Mouse (Mus musculus) erythroid progenitor cell, adult 5-6 weeks (primary cell): ENCODE data around the gene Mecom. TPM values are rescaled to one million over a fixed set of nuclear protein-coding genes. Genes with fewer than 3 reads are reported as not detected.

Experiments used
- ATAC-seq: replicated peaks from 2 replicates; pipeline ENCODE4 v1.8.0; 2016; ENCODE audit warnings: moderate number of reproducible peaks, mild to moderate bottlenecking, moderate TSS enrichment, inconsistent platforms; ENCODE audit not compliant: poor library complexity, low FRiP score, severe bottlenecking
- total RNA-seq, 2 experiments: library from RNA; stranded (forward) in 1 of 2; stranded (reverse) in 1 of 2; fragments of 150-400 nt in 1 of 2; fragments of 186-747, 209-891 nt in 1 of 2; gene quantifications; 2 replicates each; pipeline versions ENCODE4 v1.2.3 to v1.2.4; 2015 to 2017; ENCODE audit warnings: low replicate concordance in 2 of 2

The Mecom gene
- total RNA-seq, 2 experiments from 2014 or later, result 0.68 TPM; not detected in 1

DNA sequence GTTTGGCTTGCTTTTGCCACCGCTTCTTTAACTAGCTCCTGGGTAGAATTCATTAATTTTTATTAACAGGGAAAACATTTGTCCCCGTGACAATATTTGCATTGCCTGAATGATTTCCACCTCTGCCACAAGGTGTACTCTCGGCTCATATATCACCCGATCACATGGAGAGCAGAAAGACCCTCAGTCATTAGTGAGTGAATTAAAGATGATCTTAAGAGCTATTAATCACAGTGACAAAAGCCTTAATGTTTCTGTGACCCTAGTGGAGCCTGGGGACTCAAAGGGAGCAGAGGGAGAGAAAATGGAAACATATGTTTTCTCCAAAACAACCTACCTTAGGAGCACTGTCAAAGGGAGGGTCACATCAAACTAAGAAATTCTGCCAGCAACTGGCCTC is 261.3 kb downstream of the Mecom start:
- no peak for ATAC-seq

GRCm38 (mm10) chr3:30284094-30284493 is 263.7 kb downstream of the Mecom start:
- no peak for ATAC-seq

DNA sequence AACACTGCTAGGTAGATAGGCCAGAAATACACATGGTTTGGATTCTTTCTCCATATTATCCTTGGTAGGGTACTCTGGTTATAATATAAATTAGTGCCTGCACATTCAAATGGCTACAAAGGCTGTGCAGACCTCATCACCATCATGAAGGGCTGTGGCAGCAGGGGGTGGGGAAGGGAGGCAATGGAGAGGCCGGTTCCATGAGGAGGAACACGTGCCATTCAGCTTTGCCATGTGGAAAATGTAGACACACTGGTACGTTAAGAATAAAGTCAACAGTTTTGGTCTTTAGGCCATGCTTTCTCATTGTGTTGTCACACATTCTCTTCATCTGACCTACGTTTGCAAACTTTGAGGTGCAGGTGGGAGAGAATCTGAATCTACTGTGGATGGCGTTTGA is 264.2 kb downstream of the Mecom start:
- no peak for ATAC-seq

DNA sequence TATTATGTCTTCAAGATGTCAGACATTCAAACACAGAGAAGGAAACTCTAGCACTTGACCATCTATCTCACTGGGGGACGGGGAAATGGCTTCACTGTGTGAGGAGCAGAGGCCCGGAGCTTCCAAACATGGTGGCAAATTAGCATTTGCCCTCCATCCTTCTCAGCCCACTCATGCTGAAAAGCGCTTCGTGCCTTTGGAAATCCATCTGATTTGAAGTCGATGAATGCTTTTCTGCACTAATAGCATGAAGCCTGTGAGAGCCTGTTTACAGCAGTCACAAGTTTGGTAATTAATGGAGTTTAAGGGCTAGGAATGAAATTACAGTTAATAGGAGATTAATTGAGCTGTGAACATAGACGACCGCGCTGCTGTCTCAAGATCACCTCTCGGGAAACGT is 270.2 kb downstream of the Mecom start:
- no peak for ATAC-seq

- ATAC-seq, result no peak
Observed at GRCm38 (mm10) chr3:30276099-30276498, 271.7 kb downstream of the Mecom start.

DNA sequence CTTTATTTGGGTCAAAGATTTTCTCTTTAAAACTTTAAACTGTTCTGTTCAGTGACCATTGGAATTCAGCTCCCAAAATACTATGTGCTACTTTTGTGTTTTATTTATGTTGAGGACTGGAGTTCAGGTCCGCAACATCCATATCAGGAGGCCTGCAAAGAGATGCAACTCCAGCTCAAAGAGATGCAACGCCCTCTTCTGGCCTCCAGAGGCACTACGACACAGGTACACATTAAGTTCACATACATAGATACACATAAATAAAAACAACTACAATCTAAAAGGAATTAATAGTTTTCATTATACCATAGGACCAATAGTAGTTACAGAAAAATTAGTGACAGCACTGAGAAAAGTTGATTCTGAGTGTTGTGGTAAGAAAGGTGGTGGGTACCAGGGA is 278.6 kb downstream of the Mecom start:
- no peak for ATAC-seq

GRCm38 (mm10) chr3:30260945-30261344 is 286.9 kb downstream of the Mecom start:
- no peak for ATAC-seq

DNA sequence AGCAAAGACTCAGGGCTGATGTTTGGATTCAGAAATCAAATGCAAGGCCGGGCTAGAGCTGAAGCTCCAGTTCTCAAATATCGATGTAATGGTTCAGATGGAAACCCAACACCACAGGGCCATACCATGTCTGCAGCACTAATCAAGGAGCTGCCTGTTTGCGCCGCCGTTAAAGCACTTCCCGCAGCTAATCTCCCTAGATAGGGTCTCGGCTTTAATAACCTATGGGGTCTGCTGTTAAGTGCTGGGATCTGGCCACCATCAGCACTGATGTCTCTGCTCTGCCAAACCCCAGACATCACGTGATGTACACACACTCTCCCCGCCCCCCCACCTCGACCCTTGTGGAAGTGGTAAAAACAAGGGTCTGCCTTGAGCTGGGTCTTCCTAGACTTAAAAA is 289.4 kb downstream of the Mecom start:
- no peak for ATAC-seq

- no peak for ATAC-seq
Observed at GRCm38 (mm10) chr3:30257776-30258175, 290.0 kb downstream of the Mecom start.

- no peak for ATAC-seq
Observed at GRCm38 (mm10) chr3:30256896-30257295, 290.9 kb downstream of the Mecom start.

DNA sequence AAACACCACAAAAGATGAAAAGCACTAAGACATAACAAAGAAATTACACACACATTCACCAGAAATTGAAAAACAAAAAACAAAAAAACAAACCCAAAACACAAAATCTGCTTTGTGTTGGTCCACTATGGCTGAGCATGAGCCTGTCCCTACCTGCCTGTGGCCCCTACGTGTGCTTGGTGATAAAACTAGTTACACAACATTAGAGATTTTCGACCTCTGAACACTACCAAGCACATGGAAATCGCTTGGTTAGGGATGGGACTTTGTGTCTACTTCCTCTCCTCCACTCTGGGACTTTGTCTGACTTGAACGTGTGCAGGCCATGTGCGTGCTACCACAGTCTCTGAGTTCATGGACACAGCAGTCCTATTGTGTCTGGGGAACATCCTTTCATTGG is 292.0 kb downstream of the Mecom start:
- ATAC-seq, result no peak

DNA sequence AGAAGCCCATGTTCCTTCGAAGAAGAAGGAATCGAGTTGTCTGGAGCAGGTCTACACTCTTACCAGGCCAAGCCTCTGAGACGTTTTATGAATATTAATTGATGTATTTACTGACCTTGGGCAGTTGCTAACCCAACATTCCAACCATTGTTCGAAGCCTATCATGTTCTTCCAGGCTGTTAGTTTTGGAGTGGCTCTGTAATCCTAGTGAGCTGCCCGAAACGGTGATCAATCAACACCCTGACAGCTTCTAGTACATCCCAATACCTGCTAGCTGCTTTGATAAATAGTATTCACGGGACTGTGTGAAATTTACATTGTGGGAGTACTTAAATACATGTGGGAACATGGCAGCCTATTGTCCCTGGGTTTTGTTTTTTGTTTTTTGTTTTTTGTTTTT is 293.4 kb downstream of the Mecom start:
- no peak for ATAC-seq

- no peak for ATAC-seq
Observed at GRCm38 (mm10) chr3:30253714-30254113, 294.1 kb downstream of the Mecom start.

DNA sequence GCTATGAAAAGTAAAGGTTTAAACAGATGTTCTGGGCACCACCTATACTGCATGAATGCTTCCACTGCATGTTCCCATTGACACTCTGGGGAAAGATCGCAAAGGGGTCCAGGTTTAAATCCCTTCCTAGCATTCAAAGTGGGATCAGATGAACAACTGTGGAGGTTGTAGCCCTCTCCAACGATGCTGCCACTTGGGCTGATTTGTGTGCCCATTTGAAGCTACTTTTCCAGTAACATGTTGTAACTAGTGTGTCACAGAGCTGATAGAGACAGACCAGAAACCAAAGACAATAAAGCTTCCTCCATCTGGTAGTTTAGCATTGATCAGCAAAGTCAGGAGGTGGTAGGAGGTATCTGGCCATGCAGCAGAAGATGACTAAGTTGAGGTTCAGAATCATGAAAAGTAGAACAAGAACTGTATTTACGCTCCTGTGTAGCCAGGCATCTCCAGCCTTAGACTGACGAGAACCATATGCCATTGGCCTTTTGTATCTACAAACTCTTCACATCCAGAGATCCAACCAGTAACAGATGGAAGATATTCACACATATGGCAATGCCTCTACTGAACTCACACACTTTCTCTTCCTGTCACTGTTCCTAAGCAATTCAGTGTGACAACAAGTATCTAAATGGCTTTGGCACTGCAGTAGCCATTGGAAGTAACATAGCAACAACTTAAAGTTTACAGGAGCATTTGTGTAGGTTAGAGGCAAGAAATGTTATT is 299.0 kb downstream of the Mecom start:
- no peak for ATAC-seq

DNA sequence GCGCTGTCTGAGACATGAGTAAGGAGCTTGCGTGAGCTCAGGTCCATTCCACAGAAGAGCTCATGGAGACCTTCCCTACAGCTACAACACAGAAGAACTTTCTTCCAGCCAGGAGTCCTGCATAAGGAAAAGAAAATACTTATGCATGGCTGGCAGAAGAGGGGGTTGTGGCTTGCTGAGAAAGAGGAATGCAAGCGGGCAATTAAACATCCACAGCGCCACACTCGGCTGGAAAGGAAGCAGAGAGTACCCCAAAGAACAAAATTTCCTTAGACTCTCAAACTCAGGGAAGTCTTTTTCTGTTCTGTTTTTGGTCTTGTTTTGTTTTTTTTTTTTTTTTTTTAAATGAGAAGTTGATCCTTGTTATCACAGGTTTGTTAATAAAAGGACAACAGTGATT is 300.6 kb downstream of the Mecom start:
- no peak for ATAC-seq

DNA sequence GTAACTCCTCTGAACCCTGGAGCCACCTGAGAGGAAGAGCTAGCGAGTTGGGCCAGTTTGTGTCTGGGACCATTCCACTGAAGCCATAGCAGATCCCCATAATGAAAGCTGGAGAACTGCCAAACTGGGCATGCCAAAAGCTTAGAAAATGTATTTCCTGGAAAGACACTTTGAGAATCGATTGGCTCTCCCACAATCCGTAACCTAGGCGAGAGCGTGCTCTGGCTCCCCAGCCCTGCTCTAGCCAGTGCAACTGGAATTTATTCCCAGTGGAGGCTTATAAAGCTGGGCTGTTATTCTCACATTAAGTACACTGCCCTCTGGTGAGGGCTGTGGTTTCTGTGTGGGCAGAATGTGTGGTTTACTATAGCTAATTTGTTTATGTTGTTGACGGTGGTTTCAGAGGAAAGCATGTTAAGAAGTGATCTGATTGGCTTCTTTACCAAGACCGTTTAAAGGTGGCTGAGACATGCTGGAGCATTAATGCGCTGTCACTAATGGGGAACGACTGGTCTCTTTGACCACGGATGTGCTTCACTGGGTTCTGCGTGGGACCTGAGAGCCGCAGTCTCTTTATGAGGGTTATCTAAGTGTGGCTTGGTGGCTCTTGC is 301.3 kb downstream of the Mecom start:
- ATAC-seq, result no peak

DNA sequence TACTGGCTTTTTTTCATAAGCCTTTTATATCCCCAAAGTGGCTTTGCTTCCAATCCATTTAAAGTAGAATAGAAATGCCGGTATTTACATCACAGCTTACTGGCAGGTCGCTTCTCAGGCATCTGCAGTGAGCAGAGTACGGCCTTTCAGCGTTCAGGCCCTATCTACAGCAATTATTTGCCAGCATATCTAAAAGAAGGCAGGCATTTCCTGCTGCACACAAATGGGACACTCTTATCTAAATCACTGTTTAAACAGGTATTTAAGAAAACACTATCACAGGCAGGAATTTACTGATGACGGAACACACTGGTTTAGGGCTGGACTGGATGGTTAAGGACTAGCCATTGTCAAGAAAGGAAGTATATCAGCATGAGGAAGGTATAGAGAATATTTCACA is 301.9 kb downstream of the Mecom start:
- no peak for ATAC-seq

GRCm38 (mm10) chr3:30244401-30244871 is 303.4 kb downstream of the Mecom start:
- ATAC-seq, result no peak

DNA sequence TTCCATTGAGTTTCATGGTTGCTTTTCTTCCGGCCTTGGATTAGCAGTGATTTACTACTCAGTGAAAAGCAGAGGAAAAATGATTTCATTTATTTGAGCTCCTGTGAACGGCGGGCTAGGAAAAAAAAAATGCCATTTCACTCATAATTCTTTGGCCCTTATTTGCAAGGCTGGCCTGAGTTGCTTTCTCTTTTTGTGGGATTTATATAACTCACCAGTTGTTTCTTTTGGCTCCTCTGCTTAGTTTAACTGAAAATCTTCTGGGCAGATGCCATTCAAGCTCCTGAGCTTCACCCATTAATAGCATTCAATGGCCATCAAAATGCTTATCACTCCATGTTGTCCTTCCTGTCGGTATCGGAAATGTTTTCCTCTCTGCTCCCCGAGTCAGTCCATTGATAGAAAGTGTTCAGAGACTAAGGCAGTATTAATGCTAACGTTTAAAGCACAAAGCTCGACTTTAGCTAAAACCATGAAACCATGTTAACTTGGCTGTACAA is 304.0 kb downstream of the Mecom start:
- ATAC-seq, result no peak

- ATAC-seq, result no peak
Observed at GRCm38 (mm10) chr3:30239416-30239815, 308.4 kb downstream of the Mecom start.

- ATAC-seq, result no peak
Observed at GRCm38 (mm10) chr3:30237493-30237892, 310.3 kb downstream of the Mecom start.
